Mouse (Mus musculus) neural tube, embryonic 14.5 days (tissue): ENCODE results near the gene Zscan4b. TPM values are rescaled to one million over a fixed set of nuclear protein-coding genes. Genes with fewer than 3 reads are reported as not detected.
"Not testable (repeated sequence)": the region's sequence is repeated elsewhere in the genome, so short reads cannot be mapped to it uniquely, and the experiment has no call there.

Experiments
- ATAC-seq: fragments of 200-750 bp; cut with Nextera tagmentation; 2 replicates; pipeline ENCODE4 v1.8.0; 2017; ENCODE audit warnings: low read depth, mild to moderate bottlenecking, moderate TSS enrichment, moderate library complexity
- H3K27ac ChIP-seq: fragments of 300-500 bp; sonication (generic); 2 replicates; pipeline ENCODE4 v1.5.1; 2014; ENCODE audit warnings: low read depth, mild to moderate bottlenecking, control low read depth, low read length, moderate library complexity, mixed read lengths
- H3K27me3 ChIP-seq: fragments of 300-500 bp; sonication (generic); 2 replicates; pipeline ENCODE4 v1.6.1; 2014; ENCODE audit warnings: low read length; ENCODE audit not compliant: control insufficient read depth, insufficient read depth
- H3K36me3 ChIP-seq: fragments of 300-500 bp; sonication (generic); 2 replicates; pipeline ENCODE4 v1.6.1; 2014; ENCODE audit warnings: low read length, mixed read lengths; ENCODE audit not compliant: control insufficient read depth, insufficient read depth
- H3K4me1 ChIP-seq: fragments of 300-500 bp; sonication (generic); 2 replicates; pipeline ENCODE4 v1.6.1; 2014; ENCODE audit warnings: low read length; ENCODE audit not compliant: control insufficient read depth, insufficient read depth
- H3K4me2 ChIP-seq: fragments of 300-500 bp; sonication (generic); 2 replicates; pipeline ENCODE4 v1.6.1; 2014; ENCODE audit warnings: mild to moderate bottlenecking, low read depth, low read length, control low read depth
- H3K4me3 ChIP-seq: fragments of 300-500 bp; sonication (generic); 2 replicates; pipeline ENCODE4 v1.5.1; 2014; ENCODE audit warnings: low read depth, low read length, control low read depth, mixed read lengths
- H3K9ac ChIP-seq: fragments of 300-500 bp; sonication (generic); replicated peaks from 2 replicates; pipeline ENCODE4 v1.6.1; 2014; ENCODE audit warnings: low read depth, mild to moderate bottlenecking, control low read depth, low read length, mixed read lengths
- H3K9me3 ChIP-seq: fragments of 300-500 bp; sonication (generic); 2 replicates; pipeline ENCODE4 v1.6.1; 2016; ENCODE audit warnings: low read length; ENCODE audit not compliant: control insufficient read depth
- WGBS: fragments of 180-500 bp; shearing (Covaris S2); extraction: QIAGEN DNeasy Blood & Tissue Kit; methylation state at CpG from one replicate; pipeline ENCODE4 v1.1.7; 2014; 5-methylcytosine and 5-hydroxymethylcytosine counted together
- polyA plus RNA-seq: library from polyadenylated mRNA; unstranded; fragments of >200 nt; fragmentation: Nextera tagmentation; extraction: Ambion mirVana; gene quantifications from 2 replicates; pipeline ENCODE4 v1.2.1, GENCODE M21; 2014

Zscan4b gene
- polyA plus RNA-seq = not detected in 2 replicates

DNA sequence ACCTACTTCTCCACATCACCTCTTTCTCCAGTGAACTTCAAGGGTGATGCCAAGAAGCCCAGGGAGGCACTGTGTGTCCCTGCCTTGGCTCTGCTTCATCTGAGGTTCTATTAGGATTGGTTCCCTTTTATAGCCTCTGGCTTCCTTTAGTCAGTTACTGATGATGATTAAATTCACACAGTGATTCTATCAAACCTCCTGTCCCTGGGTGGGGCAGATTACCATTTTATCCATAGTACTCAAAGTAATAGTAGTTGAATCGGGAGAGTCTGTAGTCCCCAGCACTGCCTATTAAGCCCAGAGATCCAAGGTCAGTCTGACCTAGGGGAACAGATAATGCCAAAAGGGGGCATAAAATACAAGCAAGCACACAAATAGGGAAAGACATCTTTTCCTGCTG is at the start of gene Zscan4b:
Zscan4b (minus strand) TSS at position 101 of the 400 bp plus-strand sequence.
- H3K27ac ChIP-seq, H3K4me3 ChIP-seq, H3K4me1 ChIP-seq, H3K9me3 ChIP-seq, H3K27me3 ChIP-seq, H3K4me2 ChIP-seq, H3K9ac ChIP-seq, ATAC-seq, H3K36me3 ChIP-seq: not testable (repeated sequence)
- 85% methylated on average over 1 of the region's 1 CpGs for WGBS

Other genes starting within 250 kb of the Zscan4b start
- not detected in 2 replicates for gene Nlrp4b, start 217.3 kb downstream of the Zscan4b start, polyA plus RNA-seq
- not detected in 2 replicates for gene Vmn1r71, start 150.7 kb downstream of the Zscan4b start, polyA plus RNA-seq
- gene Zscan4c, start 100.7 kb upstream of the Zscan4b start, polyA plus RNA-seq = not detected in 2 replicates
- gene Zscan4-ps1, start 164.6 kb upstream of the Zscan4b start, polyA plus RNA-seq = not detected in 2 replicates